Mouse (Mus musculus) A20 (cell line): ENCODE results near the gene Trmt61a.

Experiments used
- DNase-seq: peaks from one replicate; pipeline ENCODE4 v3.0.0-alpha.2; 2011; ENCODE audit warnings: low read depth, low spot score

The Trmt61a gene

GRCm38 (mm10) chr12:111697708-111698107 lies 19.8 kb downstream of the Trmt61a start:
- DNase-seq = no peak

- DNase-seq = no peak
Observed at GRCm38 (mm10) chr12:111698346-111698913, 20.5 kb downstream of the Trmt61a start.

- DNase-seq = no peak
Observed at GRCm38 (mm10) chr12:111699542-111699941, 21.6 kb downstream of the Trmt61a start.

GRCm38 (mm10) chr12:111700920-111701458 lies 23.1 kb downstream of the Trmt61a start:
- no peak for DNase-seq

GRCm38 (mm10) chr12:111703301-111703700 lies 25.4 kb downstream of the Trmt61a start:
- DNase-seq = no peak

- DNase-seq = no peak
Observed at GRCm38 (mm10) chr12:111704609-111705008, 26.7 kb downstream of the Trmt61a start.

GRCm38 (mm10) chr12:111705186-111705973 lies 27.5 kb downstream of the Trmt61a start:
- DNase-seq = no peak

GRCm38 (mm10) chr12:111708181-111708580 lies 30.3 kb downstream of the Trmt61a start:
- no peak for DNase-seq

- DNase-seq = no peak
Observed at GRCm38 (mm10) chr12:111710091-111710490, 32.2 kb downstream of the Trmt61a start.

- peak; percentile 24 for DNase-seq
Observed at GRCm38 (mm10) chr12:111712476-111712875, 34.6 kb downstream of the Trmt61a start.

GRCm38 (mm10) chr12:111713004-111713651 lies 35.2 kb downstream of the Trmt61a start, which contains the start of the genes Bag5 and Apopt1:
TSS of gene Bag5 (minus strand) at chr12:111713257.
TSS of gene Apopt1 (plus strand) at chr12:111713261.
- DNase-seq = peak; percentile 80

- peak; percentile 10 for DNase-seq
Observed at GRCm38 (mm10) chr12:111713880-111714279, 36.0 kb downstream of the Trmt61a start.

GRCm38 (mm10) chr12:111716505-111716904 lies 38.6 kb downstream of the Trmt61a start:
- no peak for DNase-seq

- no peak for DNase-seq
Observed at GRCm38 (mm10) chr12:111718656-111719055, 40.8 kb downstream of the Trmt61a start.

- DNase-seq = no peak
Observed at GRCm38 (mm10) chr12:111720222-111720621, 42.3 kb downstream of the Trmt61a start.

- peak; percentile 47 for DNase-seq
Observed at GRCm38 (mm10) chr12:111722654-111723053, 44.7 kb downstream of the Trmt61a start.

- no peak for DNase-seq
Observed at GRCm38 (mm10) chr12:111724638-111725337, 46.9 kb downstream of the Trmt61a start.

GRCm38 (mm10) chr12:111725338-111726121 lies 47.6 kb downstream of the Trmt61a start:
- no peak for DNase-seq

- DNase-seq = no peak
Observed at GRCm38 (mm10) chr12:111726122-111726463, 48.2 kb downstream of the Trmt61a start.

- no peak for DNase-seq
Observed at GRCm38 (mm10) chr12:111727956-111728355, 50.1 kb downstream of the Trmt61a start.
